Mouse (Mus musculus) cerebellum, adult 9-11 months (tissue): ENCODE data around the gene Exoc3l.

Experiments used
- DNase-seq: peaks from one replicate; pipeline ENCODE4 v3.0.0; 2022

Exoc3l gene

DNA sequence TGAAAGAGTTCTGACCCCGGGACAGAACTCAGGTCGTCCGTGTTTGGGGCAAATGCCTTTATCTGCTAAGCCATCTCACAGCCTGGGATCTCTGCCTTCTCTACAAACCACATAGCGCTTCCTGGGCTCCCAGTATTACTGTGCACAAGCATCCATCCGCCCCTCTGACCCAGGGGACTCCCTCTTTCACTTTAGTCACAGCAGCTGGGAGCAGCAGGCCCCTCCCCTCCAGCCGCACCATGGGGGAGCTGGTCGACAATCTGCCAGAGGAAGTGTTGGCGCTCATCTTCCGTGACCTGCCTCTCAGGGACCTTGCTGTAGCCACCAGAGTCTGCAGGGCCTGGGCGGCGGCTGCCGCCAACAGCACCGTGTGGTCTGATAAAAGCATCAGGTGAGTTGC lies 29.1 kb downstream of the Exoc3l start:
- peak; percentile 41 for DNase-seq

DNA sequence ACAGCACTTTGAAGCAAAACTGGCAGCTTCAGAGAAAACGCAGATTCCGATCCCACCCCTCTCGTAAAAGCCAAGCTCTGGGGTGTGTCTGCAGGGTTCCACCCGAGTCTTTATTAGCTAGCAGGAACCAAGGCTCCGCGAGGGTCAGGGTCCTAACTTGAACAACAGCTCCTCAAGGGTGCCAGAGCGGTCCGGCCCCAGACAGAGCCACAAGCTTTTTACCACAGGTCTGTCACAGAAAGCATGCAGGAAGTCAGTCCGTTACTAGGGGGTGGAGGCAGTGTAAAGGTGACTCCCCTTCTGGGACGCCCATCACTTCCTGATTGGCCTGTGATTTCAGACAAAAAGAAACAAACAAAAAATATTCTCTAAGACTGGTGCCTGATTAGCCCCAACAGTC lies 30.8 kb downstream of the Exoc3l start:
- DNase-seq: peak; percentile 31

DNA sequence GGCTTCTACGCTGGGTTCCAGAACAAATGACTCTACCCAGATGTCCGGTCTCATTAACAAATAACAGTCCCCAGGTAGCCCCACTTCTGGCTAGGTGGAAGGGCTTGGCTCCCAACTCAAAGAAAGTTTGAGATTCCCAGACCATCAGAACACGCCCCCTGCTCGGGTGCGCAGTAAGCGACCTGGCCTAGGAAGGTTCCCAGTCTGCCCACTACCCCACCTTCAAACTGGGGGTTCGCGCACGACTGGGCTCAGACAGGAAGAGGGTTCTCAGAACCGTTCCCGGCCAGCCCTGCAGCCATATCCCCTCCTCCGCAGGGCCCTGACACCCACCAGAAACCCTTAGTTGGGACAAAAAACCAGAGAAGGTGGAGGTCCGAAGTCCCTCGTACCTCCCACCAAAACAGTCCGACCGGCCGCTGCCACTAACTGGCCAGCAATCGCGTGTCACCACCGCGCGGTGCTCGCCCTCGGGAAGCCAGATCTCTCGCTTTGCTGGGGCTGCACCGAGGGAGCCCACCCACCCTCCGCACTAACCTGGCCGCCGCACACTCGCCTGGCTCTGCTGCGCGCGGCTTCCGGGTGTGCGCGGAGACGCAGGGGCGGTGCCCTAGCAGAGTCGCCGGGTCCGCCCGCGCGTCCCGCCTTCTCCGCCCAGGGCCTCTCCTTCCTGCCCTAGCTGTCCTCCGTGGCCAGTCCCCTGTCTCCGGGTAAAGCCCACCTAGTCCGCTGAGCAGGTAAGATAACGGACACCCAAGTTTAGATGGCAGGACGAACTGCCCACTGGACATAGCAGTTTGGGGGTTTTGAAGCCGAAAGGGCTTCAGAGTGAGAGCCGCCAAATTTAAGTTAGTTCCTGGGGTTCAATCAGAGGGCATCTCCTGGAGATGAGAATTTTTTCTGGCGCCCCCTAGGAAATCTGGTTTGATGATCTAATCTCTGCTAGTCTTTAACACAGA lies 31.6 kb downstream of the Exoc3l start, which contains the start of the genes Tradd and Fbxl8:
TSS of gene Tradd (minus strand) at position 586 of the 959 bp plus-strand sequence.
TSS of gene Fbxl8 (plus strand) at position 625 of the 959 bp plus-strand sequence.
- peak; percentile 66 for DNase-seq

DNA sequence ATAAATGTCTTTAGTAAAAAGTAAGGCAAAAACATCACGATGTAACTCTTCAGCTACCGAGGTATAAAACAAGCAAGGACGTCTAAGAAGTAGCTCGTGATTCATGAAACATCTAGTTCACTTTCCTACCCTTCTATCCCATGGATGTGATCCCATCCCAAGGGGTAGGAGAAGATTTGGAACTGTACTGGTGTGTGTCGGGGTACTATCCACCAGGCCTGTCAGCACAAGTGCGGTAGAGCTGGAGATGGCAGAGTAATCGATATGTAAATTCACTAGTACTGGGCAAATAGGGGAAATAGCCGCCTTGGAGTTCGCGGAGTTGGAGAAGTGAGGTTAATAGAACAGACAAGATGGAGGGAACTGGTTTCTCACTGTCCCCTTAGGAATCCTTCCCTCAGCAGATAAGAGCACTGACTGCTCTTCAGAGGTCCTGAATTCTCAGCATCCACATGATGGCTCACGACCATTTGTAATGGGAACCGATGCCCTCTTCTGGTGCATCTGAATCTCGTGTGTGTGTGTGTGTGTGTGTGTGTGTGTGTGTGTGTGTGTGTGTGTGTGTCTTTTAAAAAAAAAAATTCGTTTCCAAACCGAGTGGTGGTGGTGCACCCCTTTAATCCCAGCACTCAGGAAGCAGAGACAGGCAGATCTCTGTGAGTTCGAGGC lies 32.5 kb downstream of the Exoc3l start:
- no peak for DNase-seq

DNA sequence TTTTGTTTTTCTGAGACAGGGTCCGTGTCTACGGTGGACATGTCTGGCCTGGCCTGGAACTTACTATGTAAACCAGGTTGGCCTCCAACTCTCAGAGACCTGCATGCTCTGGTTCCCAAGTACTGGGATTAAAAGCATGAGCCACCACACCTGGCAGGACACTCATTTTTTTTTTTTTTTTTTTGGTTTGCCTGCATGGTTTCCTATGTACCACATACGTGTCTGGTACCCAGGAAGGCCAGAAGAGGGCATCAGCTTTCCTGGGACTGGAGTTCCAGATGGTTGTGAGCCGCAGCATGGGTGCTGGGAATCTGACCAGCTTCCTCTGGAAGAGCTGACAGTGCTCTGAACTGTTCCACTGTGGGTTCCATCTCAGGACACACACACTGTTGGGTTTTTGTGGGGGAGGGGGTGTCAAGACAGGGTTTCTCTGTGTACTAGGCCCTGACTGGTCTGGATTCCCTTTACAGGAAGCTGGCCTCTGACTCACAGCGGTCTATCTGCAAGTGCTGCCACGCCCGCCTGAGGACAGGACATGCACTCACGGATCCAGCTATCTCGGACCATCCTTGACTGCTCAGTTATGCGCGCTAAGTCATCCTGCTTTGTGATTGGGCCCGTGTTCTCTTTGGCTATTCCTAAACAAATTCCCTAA lies 34.4 kb downstream of the Exoc3l start:
- DNase-seq: no peak

DNA sequence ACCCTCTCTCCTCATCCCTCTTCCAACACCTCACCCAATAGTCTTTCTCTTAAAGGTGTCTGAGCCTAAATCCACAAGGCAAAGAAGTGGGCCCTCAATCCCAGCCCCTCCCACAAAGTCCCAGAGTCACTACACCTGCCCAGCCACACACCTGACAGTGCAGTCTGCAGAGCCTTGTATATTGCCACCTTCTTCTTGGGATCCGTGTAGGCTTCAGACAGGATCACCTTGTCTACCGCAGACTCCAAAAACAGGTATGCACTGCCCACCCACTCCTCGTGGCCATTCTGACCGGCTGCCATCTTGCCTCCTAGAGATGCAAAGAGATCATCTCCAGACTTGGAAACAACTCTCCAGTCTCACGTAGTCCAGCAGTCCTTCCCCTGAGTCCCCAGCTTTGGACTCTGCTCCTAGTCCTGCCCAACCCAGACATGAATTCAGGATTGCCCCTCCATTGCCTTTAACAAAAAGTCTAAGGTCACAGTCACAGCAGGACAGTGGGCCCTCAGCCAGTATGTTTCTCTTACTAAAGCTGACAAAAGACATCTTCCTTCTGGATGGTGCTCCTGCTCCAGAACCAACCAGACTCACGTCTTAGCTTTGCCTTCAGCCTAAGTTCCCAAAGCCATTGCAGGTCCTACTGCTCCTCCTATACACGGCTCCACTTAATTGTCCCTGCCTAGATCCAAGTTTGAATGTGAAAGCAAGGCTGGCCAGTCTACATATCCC lies 35.4 kb downstream of the Exoc3l start:
- peak; percentile 26 for DNase-seq

DNA sequence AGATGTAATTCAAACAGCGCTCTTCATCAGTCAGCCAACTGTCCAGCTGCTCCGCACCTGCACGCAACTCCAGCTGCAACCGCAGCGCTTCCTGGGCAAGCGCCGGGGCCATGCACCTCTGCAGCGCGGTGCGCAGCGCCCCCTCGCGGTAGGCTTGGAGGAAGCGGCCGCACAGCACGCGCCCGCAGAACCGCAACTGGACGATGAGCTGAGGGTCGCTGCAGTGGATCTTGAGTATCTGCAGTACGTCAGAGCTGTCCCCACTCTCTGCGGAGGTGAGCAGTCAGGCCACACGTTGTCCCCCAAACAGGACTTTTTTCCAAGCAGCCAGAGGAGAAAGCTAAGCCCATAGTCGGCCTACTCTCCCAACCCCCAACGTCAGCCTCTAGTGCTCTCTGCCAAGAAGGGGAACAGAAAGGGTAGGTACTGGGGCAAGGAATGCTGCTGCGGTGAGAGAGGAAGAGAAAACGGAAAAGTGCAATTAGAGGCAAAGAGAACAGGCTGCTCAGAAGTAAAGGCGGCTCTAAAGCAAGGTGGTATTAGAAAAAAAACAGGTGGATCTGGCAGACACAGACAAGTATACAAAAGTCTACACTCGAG lies 36.1 kb downstream of the Exoc3l start:
- DNase-seq: peak; percentile 67

DNA sequence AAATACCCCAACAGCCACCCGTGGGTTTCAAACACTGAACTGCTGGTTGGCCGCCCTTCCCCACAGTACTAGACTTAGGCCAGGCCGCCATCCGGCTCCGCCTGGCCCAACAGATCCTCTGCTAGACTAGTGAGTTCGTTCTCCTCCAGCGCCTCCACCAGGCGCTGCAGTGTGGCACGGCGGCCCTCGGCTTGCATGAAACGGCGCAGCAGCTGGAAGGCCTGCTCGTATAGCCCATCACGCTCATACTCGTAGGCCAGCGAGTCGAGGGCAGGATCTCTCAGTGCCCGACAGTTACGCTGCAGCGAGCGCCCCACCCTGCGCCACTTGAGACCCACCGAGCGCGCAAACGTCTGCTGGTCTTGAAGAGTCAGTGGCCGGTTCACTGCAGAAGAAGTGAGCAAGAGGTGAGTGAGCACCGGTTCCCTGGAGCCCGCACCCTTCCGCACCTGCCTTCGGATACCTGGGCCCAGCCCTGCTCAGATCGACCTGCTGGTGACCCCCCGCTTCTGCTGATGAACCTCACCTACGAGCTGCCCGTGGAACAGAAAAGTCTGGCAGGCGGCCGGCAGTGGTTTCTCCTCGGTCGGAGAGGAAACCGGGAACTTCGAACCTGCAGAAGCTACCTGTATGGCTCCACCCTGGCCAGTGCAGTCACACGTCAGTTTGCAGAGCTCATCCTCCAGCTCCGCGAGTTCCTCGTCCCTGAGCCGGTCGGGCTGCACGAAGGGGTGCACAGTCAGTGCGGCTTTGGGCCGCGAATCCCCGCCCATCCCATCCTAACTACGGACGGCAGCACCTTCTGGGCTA lies 36.8 kb downstream of the Exoc3l start:
- peak; percentile 46 for DNase-seq

DNA sequence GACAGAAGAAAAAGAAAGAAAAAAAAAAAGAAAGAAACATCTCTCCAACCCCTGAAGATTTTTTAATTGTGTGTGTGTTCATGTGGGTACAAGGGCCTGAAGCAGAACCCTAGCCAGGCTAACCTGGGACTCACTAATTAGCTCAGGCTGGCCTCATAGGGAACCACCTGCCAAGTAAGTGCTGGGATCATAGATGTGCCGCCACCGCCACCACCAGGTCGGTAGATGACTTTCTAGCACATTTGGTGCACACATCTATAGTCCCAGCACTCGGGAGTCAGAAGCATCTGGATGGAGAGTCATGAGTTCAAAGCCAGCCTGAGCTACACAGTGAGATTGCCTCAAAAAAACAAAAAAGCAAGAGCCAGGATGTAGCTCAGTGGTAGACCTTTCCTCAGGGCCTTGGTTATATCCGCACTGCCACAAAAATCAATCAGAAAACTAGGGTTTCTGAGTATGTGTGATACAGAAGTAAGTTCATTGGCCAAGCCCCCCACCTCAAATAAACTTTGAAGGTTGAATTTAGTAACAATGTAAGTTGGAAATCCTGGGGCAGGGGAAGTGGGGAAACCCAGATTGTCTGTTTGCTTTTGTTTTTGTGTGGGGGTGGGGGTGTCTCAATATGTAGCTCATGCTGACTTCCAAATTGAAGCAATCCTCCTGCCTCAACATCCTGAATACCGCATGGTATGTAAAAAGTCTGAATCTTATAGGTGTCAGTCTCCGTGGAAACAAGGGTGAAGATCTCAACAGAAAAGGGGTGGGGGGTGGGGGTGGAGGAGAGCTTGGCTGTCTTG lies 38.4 kb downstream of the Exoc3l start:
- no peak for DNase-seq

DNA sequence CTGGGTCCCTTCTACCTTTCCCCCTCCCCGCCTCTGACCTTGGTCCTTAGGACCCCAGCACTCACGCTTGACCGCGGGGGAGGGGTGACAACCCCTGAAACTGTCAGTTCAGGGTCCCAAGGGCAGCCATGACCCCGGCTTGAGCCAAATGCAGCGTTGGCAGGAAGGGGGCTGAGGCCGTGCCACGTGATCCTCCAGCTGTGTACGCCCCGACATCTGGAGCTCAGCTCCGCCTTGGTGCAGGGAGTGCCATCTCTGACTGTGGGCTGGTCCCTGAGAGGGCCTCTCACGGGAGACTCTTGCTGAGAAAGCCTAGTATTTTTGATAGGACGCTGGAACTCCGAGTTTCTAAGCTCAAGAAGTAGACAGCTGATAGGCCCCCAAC lies 40.9 kb downstream of the Exoc3l start, which contains the start of gene B3gnt9:
TSS of gene B3gnt9 (minus strand) at position 188 of the 385 bp plus-strand sequence.
- DNase-seq: peak; percentile 59

DNA sequence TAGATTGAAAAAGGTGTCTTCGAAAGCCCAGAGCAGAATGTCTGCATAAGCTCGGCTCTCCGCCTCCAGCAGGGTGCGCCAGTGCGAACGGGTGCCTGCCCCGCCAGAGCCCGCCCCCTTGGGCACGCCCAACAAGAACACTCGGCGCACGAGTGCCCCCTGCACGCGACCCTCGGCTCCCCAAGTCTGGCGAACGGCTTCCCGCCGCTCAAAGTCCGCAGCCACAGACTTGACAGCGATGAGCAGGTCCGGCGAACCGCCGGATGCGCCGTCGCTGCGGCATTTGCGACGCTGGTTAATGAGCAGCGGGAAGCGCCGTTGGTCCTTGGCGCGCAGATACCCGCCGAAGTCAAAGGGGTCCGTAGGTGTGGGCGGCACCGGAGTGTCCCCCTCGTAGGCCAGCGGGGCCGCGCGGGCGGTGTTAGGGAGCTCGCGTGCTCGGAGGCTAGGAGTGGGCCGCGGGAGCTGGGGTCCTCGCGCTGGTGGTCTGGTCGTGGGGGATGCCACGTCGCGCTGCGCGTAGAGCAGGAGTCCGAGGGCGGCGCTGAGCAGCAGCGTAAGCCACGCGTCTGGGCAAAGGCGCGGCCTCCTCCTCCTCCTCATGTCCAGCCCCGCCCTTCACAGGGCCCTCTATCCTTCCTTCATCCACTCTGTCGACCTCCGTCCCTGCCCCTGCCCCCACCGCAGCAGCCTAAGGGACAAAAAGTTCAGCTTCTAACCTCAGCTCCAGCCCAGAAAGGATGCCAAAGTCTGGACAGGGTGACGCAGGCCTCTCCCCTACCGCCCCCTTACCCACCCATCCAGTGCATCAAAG lies 41.5 kb downstream of the Exoc3l start:
- peak; percentile 79 for DNase-seq

DNA sequence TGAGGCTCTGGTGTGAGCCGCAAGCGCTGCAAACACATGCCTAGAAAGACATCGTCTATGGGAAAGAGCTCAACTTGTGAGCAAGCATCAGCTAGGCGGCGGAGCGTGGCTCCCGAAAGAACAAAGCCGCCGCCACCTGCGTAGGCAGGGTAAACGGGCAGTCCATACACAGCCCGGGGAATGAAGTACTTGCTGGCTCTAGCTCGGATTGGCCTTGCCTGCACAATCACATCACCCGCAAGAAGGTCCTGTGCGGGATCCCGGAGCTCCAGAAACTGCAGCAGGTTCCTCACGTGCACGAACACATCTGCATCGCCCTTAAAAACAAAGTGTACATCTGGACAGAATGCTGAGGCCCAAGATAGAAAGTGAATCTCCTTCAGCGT lies 42.1 kb downstream of the Exoc3l start:
- no peak for DNase-seq

DNA sequence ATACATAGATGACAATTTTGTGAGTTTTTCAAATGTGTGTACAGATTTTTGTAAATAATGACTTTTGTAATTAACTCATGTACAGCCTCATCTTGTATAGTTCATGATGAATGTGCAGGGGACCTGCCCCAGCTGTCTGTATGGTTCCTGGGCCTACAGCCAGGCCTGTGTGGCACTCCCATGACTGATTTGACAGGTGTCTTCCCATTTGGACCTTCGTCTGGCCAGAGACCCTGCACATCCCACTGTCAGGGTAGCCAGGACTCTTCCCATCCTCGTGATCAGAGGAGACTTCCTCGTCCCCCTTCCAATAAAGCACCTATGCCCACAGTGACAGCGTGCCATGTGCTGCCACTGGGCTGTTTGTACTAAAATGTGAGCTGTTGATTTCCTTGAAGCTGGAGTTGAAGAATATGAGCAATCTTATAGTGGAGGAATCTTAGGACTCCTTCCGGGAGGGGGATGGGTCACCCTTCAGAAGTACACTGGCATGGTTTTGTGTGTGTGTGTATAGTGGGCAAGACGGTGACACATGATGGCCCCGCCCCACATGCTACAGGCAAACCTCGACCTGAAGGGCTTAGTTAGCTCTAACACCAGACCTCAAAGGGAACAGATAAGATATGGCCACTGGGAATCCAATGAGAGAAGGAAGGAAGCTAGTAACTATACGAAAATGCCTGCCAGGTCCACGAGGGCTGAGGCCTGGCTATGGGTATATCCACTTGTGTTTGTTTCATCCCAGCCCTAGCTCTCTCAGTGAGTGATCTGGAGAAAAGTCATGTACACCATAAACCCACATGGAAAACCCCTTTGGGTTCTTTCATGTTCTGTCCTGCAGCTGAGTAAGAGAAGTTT lies 43.0 kb downstream of the Exoc3l start:
- DNase-seq: no peak

DNA sequence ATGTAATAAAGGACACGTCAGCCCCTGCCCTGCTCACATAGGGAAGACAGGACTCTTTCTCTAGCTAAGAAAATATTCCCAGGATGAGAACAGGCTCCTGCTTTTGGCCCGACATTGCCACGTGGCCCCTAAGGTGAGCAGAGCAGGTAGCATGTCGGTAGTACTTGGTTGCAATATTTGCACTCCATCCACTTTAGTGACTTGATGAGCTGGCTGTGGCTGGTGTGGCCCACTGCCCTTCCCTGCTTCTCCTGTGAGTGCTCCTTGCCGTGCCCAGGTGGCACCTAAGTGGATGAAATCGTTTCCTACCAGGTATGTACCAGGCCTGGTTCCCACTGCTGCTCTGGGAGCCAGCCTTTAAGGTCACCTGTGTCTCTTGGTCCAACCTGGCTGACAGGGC lies 43.9 kb downstream of the Exoc3l start:
- no peak for DNase-seq

DNA sequence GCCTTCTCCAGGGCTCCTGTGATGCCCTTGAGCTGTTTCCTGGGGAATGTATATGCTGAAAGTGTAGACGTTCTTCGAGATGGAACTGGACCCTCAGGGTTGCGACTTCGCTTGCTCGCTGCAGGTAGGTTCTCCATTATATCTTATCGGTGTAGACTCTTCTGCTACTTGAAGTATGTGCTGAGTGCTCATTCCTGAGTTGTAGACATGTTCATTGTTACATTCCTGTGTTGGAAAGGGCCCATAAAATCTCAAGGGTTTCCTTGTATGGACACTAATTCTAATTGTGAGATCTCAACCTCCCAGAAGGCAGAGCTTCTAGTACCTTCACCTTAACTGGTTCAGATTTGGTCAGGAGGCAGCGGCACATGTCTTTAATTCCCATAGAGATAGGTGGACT lies 54.9 kb downstream of the Exoc3l start:
- DNase-seq: no peak
